Mouse (Mus musculus) limb, embryonic 14.5 days (tissue): ENCODE data around the gene Fth1. TPM values are rescaled to one million over a fixed set of nuclear protein-coding genes. Genes with fewer than 3 reads are reported as not detected.

Source experiments
- ATAC-seq: fragments of 200-750 bp; cut with Nextera tagmentation; 2 replicates; pipeline ENCODE4 v1.8.0; 2017; ENCODE audit warnings: low read depth, moderate number of reproducible peaks, moderate TSS enrichment; ENCODE audit not compliant: low FRiP score
- DNase-seq: peaks from one replicate; pipeline ENCODE4 v3.0.0-alpha.2; 2015; ENCODE audit warnings: low spot score
- H3K27ac ChIP-seq: fragments of 300-500 bp; sonication (generic); replicated peaks from 2 replicates; pipeline ENCODE4 v1.5.1; 2014; ENCODE audit warnings: low read depth, mild to moderate bottlenecking, low read length, moderate library complexity, mixed read lengths
- H3K27me3 ChIP-seq: fragments of 300-500 bp; sonication (generic); 2 replicates; pipeline ENCODE4 v1.6.1; 2014; ENCODE audit warnings: low read length, mixed read lengths; ENCODE audit not compliant: control insufficient read depth, insufficient read depth
- H3K36me3 ChIP-seq: fragments of 300-500 bp; sonication (generic); 2 replicates; pipeline ENCODE4 v1.6.1; 2014; ENCODE audit warnings: mild to moderate bottlenecking, low read length, moderate library complexity, mixed read lengths; ENCODE audit not compliant: control insufficient read depth, insufficient read depth
- H3K4me1 ChIP-seq: fragments of 300-500 bp; sonication (generic); 2 replicates; pipeline ENCODE4 v1.6.1; 2014; ENCODE audit warnings: antibody characterized with exemption, low read length, mixed read lengths; ENCODE audit not compliant: control insufficient read depth, insufficient read depth
- H3K4me2 ChIP-seq: fragments of 300-500 bp; sonication (generic); replicated peaks from 2 replicates; pipeline ENCODE4 v1.6.1; 2014; ENCODE audit warnings: low read depth, mild to moderate bottlenecking, low read length, moderate library complexity; ENCODE audit not compliant: severe bottlenecking
- H3K4me3 ChIP-seq: fragments of 300-500 bp; sonication (generic); replicated peaks from 2 replicates; pipeline ENCODE4 v1.5.1; 2014; ENCODE audit warnings: low read length
- H3K9ac ChIP-seq: fragments of 300-500 bp; sonication (generic); 2 replicates; pipeline ENCODE4 v1.6.1; 2014; ENCODE audit warnings: mild to moderate bottlenecking, low read depth, low read length, moderate library complexity; ENCODE audit not compliant: severe bottlenecking
- H3K9me3 ChIP-seq: fragments of 300-500 bp; sonication (generic); 2 replicates; pipeline ENCODE4 v1.6.1; 2016; ENCODE audit warnings: low read length; ENCODE audit not compliant: control insufficient read depth
- POLR2A ChIP-seq: fragments of 200-500 bp; IDR thresholded peaks from 2 replicates; pipeline ENCODE4 v1.8.0; 2012; ENCODE audit warnings: inconsistent platforms, mild to moderate bottlenecking, moderate library complexity, borderline replicate concordance; ENCODE audit not compliant: insufficient read depth, insufficient read length; ENCODE audit errors: extremely low read depth
- WGBS: fragments of 180-500 bp; shearing (Covaris S2); extraction: QIAGEN DNeasy Blood & Tissue Kit; methylation state at CpG from one replicate; pipeline ENCODE4 v1.1.7; 2014; 5-methylcytosine and 5-hydroxymethylcytosine counted together
- polyA plus RNA-seq, 2 experiments: library from polyadenylated mRNA; depleted of rRNA in 1 of 2; stranded (reverse) in 1 of 2; unstranded in 1 of 2; fragments of >200 nt; fragmentation: Nextera tagmentation in 1 of 2; extraction: Ambion mirVana in 1 of 2; gene quantifications; 2 replicates each; pipeline versions ENCODE4 v1.2.1 to v1.2.3; 2012 to 2014

Gene Fth1
- polyA plus RNA-seq, 2 experiments, result 670 to 1,580 TPM

GRCm38 (mm10) chr19:10013913-10014312 lies 33.5 kb downstream of the Fth1 start:
- Histone ChIP-seq H3K9ac (no peak overlapping the region), H3K4me2 (no peak overlapping the region), H3K4me3 (no peak overlapping the region), H3K9me3 (no peaks in the 10 kb centered on the region), H3K27ac (peak overlapping the region; percentile 87), H3K36me3 (no peaks in the 10 kb centered on the region), H3K27me3 (no peaks in the 10 kb centered on the region), H3K4me1 (peaks cover 38% of the 10 kb centered on the region)
- peak; percentile 87 for DNase-seq
- WGBS, result 10% methylated on average over 5 of the region's 5 CpGs
- no peak for TF ChIP-seq POLR2A
- ATAC-seq, result peak; percentile 56

- Histone ChIP-seq H3K9ac (0 out of 2 replicates have a peak overlapping the region, but pooled peaks have one; percentile 2), H3K4me1 (peaks cover 46% of the 10 kb centered on the region), H3K27ac (no peak overlapping the region), H3K9me3 (no peaks in the 10 kb centered on the region), H3K4me2 (no peak overlapping the region), H3K36me3 (no peaks in the 10 kb centered on the region), H3K27me3 (no peaks in the 10 kb centered on the region), H3K4me3 (no peak overlapping the region)
- no peak for TF ChIP-seq POLR2A
- no peak for DNase-seq
- no peak for ATAC-seq
- WGBS, result 73% methylated on average over 13 of the region's 13 CpGs
Observed at GRCm38 (mm10) chr19:10014824-10015223, 34.4 kb downstream of the Fth1 start.

GRCm38 (mm10) chr19:10015442-10015841 lies 35.0 kb downstream of the Fth1 start:
- ATAC-seq, result no peak
- DNase-seq, result no peak
- Histone ChIP-seq H3K27me3 (no peaks in the 10 kb centered on the region), H3K4me2 (no peak overlapping the region), H3K4me3 (no peak overlapping the region), H3K27ac (no peak overlapping the region), H3K4me1 (peaks cover 46% of the 10 kb centered on the region), H3K9me3 (no peaks in the 10 kb centered on the region), H3K9ac (0 out of 2 replicates have a peak overlapping the region, but pooled peaks have one; percentile 2), H3K36me3 (no peaks in the 10 kb centered on the region)
- WGBS, result 88% methylated on average over 4 of the region's 4 CpGs
- no peak for TF ChIP-seq POLR2A

DNA sequence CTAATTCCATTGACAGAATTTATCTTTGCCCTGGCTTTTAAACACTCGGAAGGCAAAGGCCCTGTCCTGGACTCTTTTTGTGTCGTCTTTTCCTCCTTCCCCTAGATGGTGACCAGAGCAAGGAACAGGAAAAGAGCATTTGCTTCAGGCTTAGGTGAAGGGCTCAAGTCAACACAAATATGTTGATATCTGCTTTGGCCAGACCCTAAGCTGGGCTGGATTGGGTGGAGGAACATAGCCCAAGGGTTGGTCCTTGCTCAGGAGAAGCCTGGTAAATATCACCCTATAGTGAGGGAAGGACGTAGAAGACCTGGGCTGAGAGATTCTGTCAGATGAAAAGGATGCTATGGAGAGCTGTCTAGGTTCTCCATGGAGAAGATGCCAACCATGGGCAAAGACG lies 35.8 kb downstream of the Fth1 start:
- Histone ChIP-seq H3K4me2 (no peak overlapping the region), H3K4me1 (peaks cover 46% of the 10 kb centered on the region), H3K9me3 (no peaks in the 10 kb centered on the region), H3K9ac (no peak overlapping the region), H3K27me3 (no peaks in the 10 kb centered on the region), H3K36me3 (no peaks in the 10 kb centered on the region), H3K27ac (no peak overlapping the region), H3K4me3 (no peak overlapping the region)
- ATAC-seq (no peak), DNase-seq (no peak)
- 84% methylated on average over 4 of the region's 4 CpGs for WGBS
- no peak for TF ChIP-seq POLR2A

GRCm38 (mm10) chr19:10017637-10018526 lies 37.5 kb downstream of the Fth1 start:
- Histone ChIP-seq H3K27ac (peak overlapping the region; percentile 59), H3K4me1 (peaks cover 42% of the 10 kb centered on the region), H3K4me3 (peak overlapping the region; percentile 63), H3K9me3 (no peaks in the 10 kb centered on the region), H3K4me2 (peak overlapping the region; percentile 95), H3K36me3 (no peaks in the 10 kb centered on the region), H3K9ac (peak overlapping the region; percentile 65), H3K27me3 (no peaks in the 10 kb centered on the region)
- 0 out of 2 replicates have a peak, but pooled peaks have one; percentile 16 for TF ChIP-seq POLR2A
- 6% methylated on average over 40 of the region's 44 CpGs for WGBS
- peak; percentile 92 for ATAC-seq
- DNase-seq, result peak; percentile 77

GRCm38 (mm10) chr19:10018527-10018818 lies 38.1 kb downstream of the Fth1 start:
- H3K4me3 ChIP-seq, result peak overlapping the region; percentile 63
- no peak; the same call in 1 of the 2 replicates for ATAC-seq
- H3K4me2 ChIP-seq, result peak overlapping the region; percentile 95
- H3K4me1 ChIP-seq, result peaks cover 38% of the 10 kb centered on the region
- peak overlapping the region; percentile 65 for H3K9ac ChIP-seq
- no peaks in the 10 kb centered on the region for H3K36me3 ChIP-seq
- no peaks in the 10 kb centered on the region for H3K9me3 ChIP-seq
- H3K27me3 ChIP-seq, result no peaks in the 10 kb centered on the region
- WGBS, result 3% methylated on average over 3 of the region's 3 CpGs
- DNase-seq, result no peak
- peak overlapping the region; percentile 41 for H3K27ac ChIP-seq
- TF ChIP-seq POLR2A, result no peak
